Mouse (Mus musculus) forebrain, embryonic 14.5 days (tissue): ENCODE results near the gene A430033K04Rik. TPM values are rescaled to one million over a fixed set of nuclear protein-coding genes. Genes with fewer than 3 reads are reported as not detected.

Experiments
- ATAC-seq: fragments of 200-750 bp; cut with Nextera tagmentation; 2 replicates; pipeline ENCODE4 v1.8.0; 2017; ENCODE audit warnings: mild to moderate bottlenecking, moderate library complexity
- DNase-seq: peaks from one replicate; pipeline ENCODE4 v3.0.0-alpha.2; 2015; ENCODE audit warnings: low spot score
- H3K27ac ChIP-seq: fragments of 300-500 bp; sonication (generic); 2 replicates; pipeline ENCODE4 v1.5.1; 2014; ENCODE audit warnings: low read depth, mild to moderate bottlenecking, control low read depth, low read length, moderate library complexity
- H3K27me3 ChIP-seq: fragments of 300-500 bp; sonication (generic); replicated peaks from 2 replicates; pipeline ENCODE4 v1.6.1; 2014; ENCODE audit warnings: low read length, control low read depth, mixed read lengths; ENCODE audit not compliant: control insufficient read depth, insufficient read depth
- H3K36me3 ChIP-seq: fragments of 300-500 bp; sonication (generic); 2 replicates; pipeline ENCODE4 v1.6.1; 2014; ENCODE audit warnings: low read length, control low read depth; ENCODE audit not compliant: control insufficient read depth, insufficient read depth
- H3K4me1 ChIP-seq: fragments of 300-500 bp; sonication (generic); 2 replicates; pipeline ENCODE4 v1.6.1; 2014; ENCODE audit warnings: antibody characterized with exemption, low read length, control low read depth; ENCODE audit not compliant: control insufficient read depth, insufficient read depth
- H3K4me2 ChIP-seq: fragments of 300-500 bp; sonication (generic); 2 replicates; pipeline ENCODE4 v1.6.1; 2014; ENCODE audit warnings: mild to moderate bottlenecking, control low read depth, low read length
- H3K4me3 ChIP-seq: fragments of 300-500 bp; sonication (generic); 2 replicates; pipeline ENCODE4 v1.5.1; 2014; ENCODE audit warnings: low read depth, low read length, control low read depth
- H3K9ac ChIP-seq: fragments of 300-500 bp; sonication (generic); 2 replicates; pipeline ENCODE4 v1.6.1; 2014; ENCODE audit warnings: mild to moderate bottlenecking, low read length, control low read depth, moderate library complexity
- H3K9me3 ChIP-seq: fragments of 300-500 bp; sonication (generic); replicated peaks from 2 replicates; pipeline ENCODE4 v1.6.1; 2016; ENCODE audit warnings: low read length, control low read depth, mixed read lengths; ENCODE audit not compliant: control insufficient read depth
- WGBS: fragments of 180-500 bp; shearing (Covaris S2); extraction: QIAGEN DNeasy Blood & Tissue Kit; methylation state at CpG from one replicate; pipeline ENCODE4 v1.1.7; 2014; 5-methylcytosine and 5-hydroxymethylcytosine counted together
- polyA plus RNA-seq: library from polyadenylated mRNA; unstranded; fragments of >200 nt; fragmentation: Nextera tagmentation; extraction: Ambion mirVana; gene quantifications from 2 replicates; pipeline ENCODE4 v1.2.1, GENCODE M21; 2014

The A430033K04Rik gene
- polyA plus RNA-seq: 12.5 and 19.7 TPM in 2 replicates

- H3K27me3 ChIP-seq: no peaks in the 10 kb centered on the region
- H3K4me3 ChIP-seq: peak within 1 kb of the TSS; percentile 78
- peaks cover 5% of the 10 kb centered on the region; the same call in 1 of the 2 replicates for H3K36me3 ChIP-seq
- peak within 1 kb of the TSS; percentile 94 for H3K27ac ChIP-seq
- DNase-seq (peak; percentile 98), ATAC-seq (peak; percentile 93)
- H3K4me2 ChIP-seq: peak within 1 kb of the TSS; percentile 75
- H3K9ac ChIP-seq: peak within 1 kb of the TSS; percentile 99
- peaks cover 1% of the 10 kb centered on the region; the same call in 1 of the 2 replicates for H3K9me3 ChIP-seq
- H3K4me1 ChIP-seq: peaks cover 19% of the 10 kb centered on the region
- WGBS: under 1% methylated on average over 29 of the region's 30 CpGs
Observed at GRCm38 (mm10) chr5:138622645-138623477, at the start of gene A430033K04Rik. TSS of gene A430033K04Rik (plus strand) at chr5:138622859.

- WGBS: 92% methylated on average over 6 of the region's 6 CpGs
- DNase-seq (no peak), ATAC-seq (no peak)
- Histone ChIP-seq H3K4me3 (no peak overlapping the region), H3K36me3 (no peaks in the 10 kb centered on the region), H3K4me2 (no peak overlapping the region), H3K9me3 (no peaks in the 10 kb centered on the region), H3K27me3 (no peaks in the 10 kb centered on the region), H3K27ac (no peak overlapping the region), H3K4me1 (no peaks in the 10 kb centered on the region), H3K9ac (no peak overlapping the region)
Observed at GRCm38 (mm10) chr5:138587396-138587795, 35.3 kb upstream of the A430033K04Rik start.

GRCm38 (mm10) chr5:138618353-138618752, 4.3 kb upstream of the A430033K04Rik start:
- H3K27ac ChIP-seq: no peak overlapping the region
- no peaks in the 10 kb centered on the region for H3K27me3 ChIP-seq
- 92% methylated on average over 1 of the region's 1 CpGs for WGBS
- H3K9ac ChIP-seq: no peak overlapping the region
- peaks cover 41% of the 10 kb centered on the region for H3K9me3 ChIP-seq
- no peak for DNase-seq
- no peak for ATAC-seq
- peaks cover 3% of the 10 kb centered on the region; the same call in 1 of the 2 replicates for H3K4me1 ChIP-seq
- H3K4me2 ChIP-seq: peak overlapping the region; percentile 54
- peaks cover 50% of the 10 kb centered on the region for H3K36me3 ChIP-seq
- H3K4me3 ChIP-seq: peak overlapping the region; percentile 48

- Histone ChIP-seq H3K9ac (peak within 1 kb of the TSS; percentile 76), H3K27ac (peak within 1 kb of the TSS; percentile 93), H3K4me1 (peaks cover 13% of the 10 kb centered on the region), H3K4me2 (peak within 1 kb of the TSS; percentile 54), H3K27me3 (no peaks in the 10 kb centered on the region), H3K36me3 (peaks cover 39% of the 10 kb centered on the region), H3K9me3 (peaks cover 30% of the 10 kb centered on the region), H3K4me3 (peak within 1 kb of the TSS; percentile 48)
- DNase-seq: peak; percentile 99
- ATAC-seq: peak; percentile 95
- under 1% methylated on average over 41 of the region's 43 CpGs for WGBS
Observed at GRCm38 (mm10) chr5:138619211-138620128, 3.2 kb upstream of the A430033K04Rik start, which contains the start of gene Zfp68. TSS of gene Zfp68 (minus strand) at chr5:138619761.

GRCm38 (mm10) chr5:138620836-138621235, 1.8 kb upstream of the A430033K04Rik start:
- Histone ChIP-seq H3K27me3 (no peaks in the 10 kb centered on the region), H3K4me2 (no peak overlapping the region), H3K9ac (no peak overlapping the region), H3K36me3 (peaks cover 25% of the 10 kb centered on the region), H3K27ac (no peak overlapping the region), H3K4me1 (peaks cover 19% of the 10 kb centered on the region), H3K9me3 (peaks cover 20% of the 10 kb centered on the region), H3K4me3 (no peak overlapping the region)
- 77% methylated on average over 5 of the region's 5 CpGs for WGBS
- ATAC-seq (no peak), DNase-seq (no peak)

- H3K9me3 ChIP-seq: no peaks in the 10 kb centered on the region
- H3K9ac ChIP-seq: peak overlapping the region; percentile 99
- H3K27ac ChIP-seq: no peak overlapping the region
- 9% methylated on average over 3 of the region's 3 CpGs for WGBS
- H3K4me1 ChIP-seq: peaks cover 19% of the 10 kb centered on the region
- peak overlapping the region; percentile 75 for H3K4me2 ChIP-seq
- peak overlapping the region; percentile 78 for H3K4me3 ChIP-seq
- no peaks in the 10 kb centered on the region for H3K36me3 ChIP-seq
- H3K27me3 ChIP-seq: no peaks in the 10 kb centered on the region
- ATAC-seq (no peak), DNase-seq (no peak)
Observed at GRCm38 (mm10) chr5:138623478-138623875, 818 bp downstream of the A430033K04Rik start.

GRCm38 (mm10) chr5:138636486-138636885, 13.8 kb downstream of the A430033K04Rik start:
- H3K27ac ChIP-seq: no peak overlapping the region
- peaks cover 51% of the 10 kb centered on the region for H3K36me3 ChIP-seq
- no peak overlapping the region for H3K4me2 ChIP-seq
- H3K4me3 ChIP-seq: no peak overlapping the region
- WGBS: 93% methylated on average over 2 of the region's 2 CpGs
- ATAC-seq (no peak), DNase-seq (no peak)
- no peaks in the 10 kb centered on the region for H3K4me1 ChIP-seq
- no peaks in the 10 kb centered on the region for H3K9me3 ChIP-seq
- no peaks in the 10 kb centered on the region for H3K27me3 ChIP-seq
- no peak overlapping the region for H3K9ac ChIP-seq

GRCm38 (mm10) chr5:138641081-138641480, 18.4 kb downstream of the A430033K04Rik start:
- Histone ChIP-seq H3K27ac (no peak overlapping the region), H3K9ac (no peak overlapping the region), H3K9me3 (no peaks in the 10 kb centered on the region), H3K4me3 (no peak overlapping the region), H3K4me1 (no peaks in the 10 kb centered on the region), H3K36me3 (peaks cover 71% of the 10 kb centered on the region), H3K27me3 (no peaks in the 10 kb centered on the region), H3K4me2 (no peak overlapping the region)
- DNase-seq (no peak), ATAC-seq (no peak)
- WGBS: 95% methylated on average over 3 of the region's 3 CpGs
